Mouse (Mus musculus): ENCODE measurements around the gene Krt19.

GRCm38 (mm10) chr11:100120331-100120730 lies 28.1 kb downstream of the Krt19 start:
- no peak for TF ChIP-seq CTCF (IDR thresholded peaks at IDR 0.05; ENCODE audit: borderline replicate concordance, extremely low read depth, insufficient read depth, insufficient read length)
- no peak for TF ChIP-seq POLR2A (IDR thresholded peaks at IDR 0.05; ENCODE audit: borderline replicate concordance, extremely low read depth, insufficient read depth, insufficient read length, poor library complexity, severe bottlenecking)

Data from brain, embryonic 14.5 days (tissue).